Mouse (Mus musculus) gastrocnemius, adult 8-10 months (tissue): Measurements from ENCODE around the gene Pdgfd. TPM values are rescaled to one million over a fixed set of nuclear protein-coding genes. Genes with fewer than 3 reads are reported as not detected.
"Not testable (repeated sequence)": the region's sequence is repeated elsewhere in the genome, so short reads cannot be mapped to it uniquely, and the experiment has no call there.

Experiments
- DNase-seq, 2 experiments: peaks; one replicate each; pipeline ENCODE4 v3.0.0; 2022; ENCODE audit warnings: low spot score in 2 of 2
- total RNA-seq, 4 experiments: library from RNA; stranded (reverse); gene quantifications; 2 replicates each; pipeline ENCODE4 v1.2.4; 2022

Gene Pdgfd
- total RNA-seq, result 1 to 10 TPM; 2.3 to 3.3 (median 2.8) TPM

- peak; percentile 9 to 13 for DNase-seq
These were observed at the start of gene Pdgfd for GRCm38 (mm10) chr9:6168391-6169037. Gene Pdgfd (plus strand): TSS chr9:6168584.

GRCm38 (mm10) chr9:6169038-6169431 is 651 bp downstream of the Pdgfd start:
- DNase-seq, result no peak

GRCm38 (mm10) chr9:6170962-6171361 is 2.6 kb downstream of the Pdgfd start:
- no peak for DNase-seq

- no peak for DNase-seq
These were observed 4.9 kb downstream of the Pdgfd start for GRCm38 (mm10) chr9:6173276-6173675.

- no peak for DNase-seq
These were observed 7.3 kb downstream of the Pdgfd start for GRCm38 (mm10) chr9:6175731-6176130.

GRCm38 (mm10) chr9:6182307-6182923 is 14.0 kb downstream of the Pdgfd start:
- no peak for DNase-seq

- DNase-seq, result no peak
These were observed 19.6 kb downstream of the Pdgfd start for GRCm38 (mm10) chr9:6187955-6188354.

GRCm38 (mm10) chr9:6193352-6193751 is 25.0 kb downstream of the Pdgfd start:
- DNase-seq, result no peak

GRCm38 (mm10) chr9:6212862-6213261 is 44.5 kb downstream of the Pdgfd start:
- no peak for DNase-seq

- no peak for DNase-seq
These were observed 49.1 kb downstream of the Pdgfd start for GRCm38 (mm10) chr9:6217505-6217904.

- not testable (repeated sequence) for DNase-seq
These were observed 67.6 kb downstream of the Pdgfd start for GRCm38 (mm10) chr9:6235982-6236381.

- no peak for DNase-seq
These were observed 81.9 kb downstream of the Pdgfd start for GRCm38 (mm10) chr9:6250320-6250719.

GRCm38 (mm10) chr9:6251990-6252389 is 83.6 kb downstream of the Pdgfd start:
- DNase-seq, result no peak

- DNase-seq, result no peak
These were observed 88.7 kb downstream of the Pdgfd start for GRCm38 (mm10) chr9:6257072-6257471.

GRCm38 (mm10) chr9:6264820-6265219 is 96.4 kb downstream of the Pdgfd start:
- DNase-seq, result no peak

- no peak for DNase-seq
These were observed 101.5 kb downstream of the Pdgfd start, which contains the start of gene Ddi1 for GRCm38 (mm10) chr9:6269796-6270280. Gene Ddi1 (minus strand): TSS chr9:6269846.

- no peak for DNase-seq
These were observed 108.0 kb downstream of the Pdgfd start for GRCm38 (mm10) chr9:6276395-6276794.

GRCm38 (mm10) chr9:6277526-6277925 is 109.1 kb downstream of the Pdgfd start:
- no peak for DNase-seq

GRCm38 (mm10) chr9:6286770-6287169 is 118.4 kb downstream of the Pdgfd start:
- DNase-seq, result no peak

GRCm38 (mm10) chr9:6289211-6289696 is 120.9 kb downstream of the Pdgfd start:
- DNase-seq, result no peak

GRCm38 (mm10) chr9:6298547-6298946 is 130.2 kb downstream of the Pdgfd start:
- DNase-seq, result no peak

GRCm38 (mm10) chr9:6302050-6302449 is 133.7 kb downstream of the Pdgfd start:
- no peak for DNase-seq

GRCm38 (mm10) chr9:6304590-6304989 is 136.2 kb downstream of the Pdgfd start:
- DNase-seq, result no peak
